Mouse (Mus musculus): ENCODE measurements around the gene Glrb.

Gene Glrb

DNA sequence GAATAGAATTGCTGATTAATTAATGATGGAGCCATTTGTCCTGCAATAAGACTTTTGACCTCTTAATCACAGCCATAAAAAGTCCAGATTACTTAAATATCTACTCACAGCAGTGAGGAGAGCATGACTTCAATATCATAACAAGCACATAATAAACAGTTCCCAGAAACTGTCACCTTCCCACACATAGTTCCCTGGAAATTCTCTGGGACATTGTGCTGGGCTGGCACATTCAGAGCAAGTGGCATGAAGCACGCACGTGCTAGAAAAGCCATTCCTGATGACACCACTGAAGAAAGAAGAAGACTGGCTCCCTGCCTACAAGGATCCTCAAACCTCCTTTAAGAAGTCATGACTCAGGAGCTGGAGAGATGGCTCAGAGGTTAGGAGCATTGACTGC, 67.8 kb downstream of the Glrb start:
- in situ Hi-C loops (cut with MboI; ENCODE audit: low pct_unique_long_range_greater_than_20kb in 1 of 2, low sequenced_read_pairs in 2 of 2, unreplicated experiment in 1 of 2), result no loop called here

DNA sequence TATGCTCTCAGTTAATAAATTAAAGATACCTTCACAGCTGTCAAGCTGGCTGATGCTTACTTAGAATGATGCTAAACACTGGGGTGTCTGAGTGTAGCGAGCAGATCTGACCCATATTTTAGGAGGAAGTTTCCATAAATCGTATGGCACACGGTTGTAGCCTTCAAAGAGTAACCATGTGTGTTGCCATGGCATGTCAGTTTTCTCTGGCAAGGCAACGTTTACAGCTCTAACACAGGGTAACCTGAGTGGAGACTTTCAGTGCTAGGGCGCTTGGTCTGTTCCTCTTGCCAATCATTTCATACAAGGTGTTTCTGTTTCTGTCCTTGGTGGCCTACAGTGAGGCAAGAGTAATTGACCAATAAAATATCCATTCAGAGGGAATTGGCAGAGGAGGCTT, 73.6 kb downstream of the Glrb start:
- in situ Hi-C loops (cut with MboI; ENCODE audit: low pct_unique_long_range_greater_than_20kb in 1 of 2, low sequenced_read_pairs in 2 of 2, unreplicated experiment in 1 of 2), result no loop called here

DNA sequence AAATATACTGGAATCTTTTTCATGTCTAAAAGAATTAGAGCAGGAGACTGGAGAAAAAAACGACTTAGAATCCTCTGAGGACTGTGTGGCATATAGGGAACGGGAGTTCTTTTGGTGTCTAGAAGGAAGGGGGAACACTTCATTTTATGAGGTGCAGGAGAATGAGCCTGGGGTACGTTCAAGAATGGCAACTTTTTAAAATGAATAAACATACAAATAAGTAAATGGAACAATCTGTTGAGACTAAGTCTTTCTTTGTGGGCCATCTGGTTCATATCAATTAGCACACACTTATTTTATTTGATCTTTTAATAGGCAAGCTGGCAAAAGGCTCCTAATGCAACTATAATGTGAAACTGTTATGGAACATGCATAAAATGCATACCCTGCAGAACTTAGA, 75.9 kb downstream of the Glrb start:
- in situ Hi-C loops (cut with MboI; ENCODE audit: low pct_unique_long_range_greater_than_20kb in 1 of 2, low sequenced_read_pairs in 2 of 2, unreplicated experiment in 1 of 2), result no loop called here

DNA sequence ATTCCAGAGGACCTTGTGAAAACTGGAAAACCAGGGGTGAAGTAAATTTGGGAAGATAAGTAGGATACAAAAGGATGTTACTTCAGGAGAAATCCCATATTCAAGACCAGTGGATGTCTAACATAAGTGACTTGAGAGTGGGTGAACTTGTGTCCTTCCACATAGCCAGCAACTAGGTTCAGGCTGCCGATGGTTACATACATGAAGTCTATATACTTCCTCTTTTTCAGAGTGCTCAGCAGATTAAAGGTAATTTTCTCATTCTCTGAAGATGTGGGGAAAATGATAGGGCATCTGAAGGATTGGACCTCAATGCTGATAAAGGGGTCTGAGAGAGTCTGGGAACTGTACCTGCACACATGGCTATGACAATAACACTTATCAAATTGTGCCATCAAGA, 89.5 kb downstream of the Glrb start:
- in situ Hi-C loops (cut with MboI; ENCODE audit: low pct_unique_long_range_greater_than_20kb in 1 of 2, low sequenced_read_pairs in 2 of 2, unreplicated experiment in 1 of 2), result no loop called here

DNA sequence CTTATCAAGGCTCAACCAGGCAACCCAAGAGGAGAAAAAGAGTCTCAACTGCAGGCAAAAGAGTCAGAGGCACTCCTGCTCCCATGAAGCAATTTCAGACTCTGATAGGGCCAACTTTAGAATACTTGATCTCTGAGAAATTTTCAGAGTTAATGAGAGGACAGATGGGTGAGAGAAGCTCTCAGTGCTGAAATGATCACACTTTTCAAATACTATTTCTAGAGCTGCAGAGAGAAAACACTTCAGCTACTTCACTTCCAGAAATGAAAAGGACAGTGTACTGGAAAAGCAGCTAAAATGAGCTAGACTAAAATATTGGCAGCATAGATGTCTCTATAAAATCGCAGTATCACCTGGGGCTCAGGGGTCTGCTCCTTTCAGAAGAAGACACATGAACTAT, 94.8 kb downstream of the Glrb start:
- in situ Hi-C loops (cut with MboI; ENCODE audit: low pct_unique_long_range_greater_than_20kb in 1 of 2, low sequenced_read_pairs in 2 of 2, unreplicated experiment in 1 of 2), result no loop called here

DNA sequence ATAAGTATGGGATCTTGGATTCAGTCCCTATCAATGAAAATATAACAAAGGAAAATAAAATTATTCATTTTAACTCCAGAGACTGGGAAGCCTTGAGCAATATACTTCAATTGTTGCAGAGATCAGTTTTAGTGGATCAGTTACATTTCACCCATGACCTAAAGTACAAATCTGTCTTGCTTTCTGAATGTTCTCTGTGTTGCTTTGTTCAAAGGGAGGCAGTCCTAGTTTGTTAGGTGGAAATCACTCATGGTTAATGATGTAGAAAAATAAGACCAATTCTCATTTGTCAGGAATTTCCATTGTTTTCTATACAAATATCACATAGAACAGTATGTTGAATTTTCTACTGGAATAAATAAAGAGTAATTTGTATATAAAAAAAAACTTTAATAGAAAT, 99.7 kb downstream of the Glrb start:
- in situ Hi-C loops (cut with MboI; ENCODE audit: low pct_unique_long_range_greater_than_20kb in 1 of 2, low sequenced_read_pairs in 2 of 2, unreplicated experiment in 1 of 2), result no loop called here

DNA sequence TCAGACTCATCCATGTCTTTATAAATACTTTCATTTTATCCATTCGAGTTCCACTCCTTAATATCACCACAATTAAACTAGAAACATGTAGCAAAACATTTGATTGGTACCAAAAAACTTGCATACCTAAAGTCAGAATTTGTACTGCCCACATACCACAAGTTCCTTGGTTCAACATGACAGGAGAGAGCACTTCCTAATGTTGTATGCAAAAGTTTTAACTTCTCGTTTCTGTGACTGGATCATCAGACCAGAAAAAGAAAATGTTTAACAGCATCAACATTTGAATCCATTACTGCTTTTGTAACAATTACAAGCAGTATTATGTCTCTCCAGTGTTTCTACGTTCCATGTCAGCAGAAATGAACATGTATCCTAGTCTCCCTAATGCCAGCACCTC, 101.2 kb downstream of the Glrb start:
- in situ Hi-C loops (cut with MboI; ENCODE audit: low pct_unique_long_range_greater_than_20kb in 1 of 2, low sequenced_read_pairs in 2 of 2, unreplicated experiment in 1 of 2), result no loop called here

DNA sequence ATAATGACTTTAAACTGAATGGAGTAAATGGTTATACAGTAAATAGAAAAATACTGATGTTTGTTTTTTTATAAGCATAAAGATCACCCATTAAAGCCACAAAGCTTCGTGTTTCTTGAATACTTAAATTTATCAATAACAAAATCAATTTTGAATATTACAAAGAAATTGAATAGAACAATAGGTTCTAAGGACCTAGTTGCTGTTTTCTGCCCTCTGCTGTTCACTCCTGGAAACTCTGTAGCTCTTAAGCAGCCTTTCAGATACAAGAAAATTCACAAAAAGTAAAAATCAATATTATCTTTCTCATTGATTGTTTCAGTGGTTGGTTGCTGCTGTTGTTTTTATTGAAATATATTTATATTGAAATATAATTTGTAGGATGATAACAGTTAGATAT, 108.1 kb downstream of the Glrb start:
- in situ Hi-C loops (cut with MboI; ENCODE audit: low pct_unique_long_range_greater_than_20kb in 1 of 2, low sequenced_read_pairs in 2 of 2, unreplicated experiment in 1 of 2), result no loop called here

DNA sequence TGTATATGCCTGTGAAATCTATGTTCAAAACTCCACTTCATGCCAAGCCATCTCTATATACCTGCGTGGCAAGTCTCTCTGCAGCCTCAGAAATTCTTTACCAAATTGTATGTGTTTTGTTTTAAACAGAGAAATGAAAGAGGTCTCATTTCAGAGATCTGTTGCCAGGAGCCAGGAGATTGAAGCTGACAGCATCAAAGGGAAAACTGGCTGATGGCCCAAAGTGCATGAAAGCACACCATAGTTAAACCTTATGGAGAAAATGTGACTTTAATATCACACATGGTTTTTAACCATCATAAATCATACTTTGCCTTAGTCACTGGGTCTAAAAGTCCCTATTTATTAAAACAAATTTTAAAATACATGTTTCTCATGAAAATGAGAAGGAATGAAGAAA, 109.6 kb downstream of the Glrb start:
- in situ Hi-C loops (cut with MboI; ENCODE audit: low pct_unique_long_range_greater_than_20kb in 1 of 2, low sequenced_read_pairs in 2 of 2, unreplicated experiment in 1 of 2), result no loop called here

DNA sequence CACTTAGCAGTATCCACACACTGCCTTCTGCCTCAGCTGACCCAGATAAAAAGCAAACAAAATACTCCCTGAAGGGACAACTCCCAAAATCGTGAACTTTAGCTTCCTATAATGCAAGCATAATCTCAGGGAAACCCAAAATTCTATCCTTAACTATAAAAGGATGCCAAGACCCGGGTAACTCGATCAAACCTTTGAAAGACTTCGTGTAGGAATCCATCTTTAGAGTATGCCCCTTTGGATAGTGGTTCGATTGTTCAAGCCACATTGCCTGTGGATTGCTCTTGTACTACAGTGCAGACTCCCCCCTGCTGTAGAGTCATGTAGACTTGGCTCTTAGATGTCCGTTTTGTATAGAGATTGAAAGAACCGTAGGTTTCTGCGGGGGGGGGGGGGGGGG, 110.2 kb downstream of the Glrb start:
- in situ Hi-C loops (cut with MboI; ENCODE audit: low pct_unique_long_range_greater_than_20kb in 1 of 2, low sequenced_read_pairs in 2 of 2, unreplicated experiment in 1 of 2), result no loop called here

DNA sequence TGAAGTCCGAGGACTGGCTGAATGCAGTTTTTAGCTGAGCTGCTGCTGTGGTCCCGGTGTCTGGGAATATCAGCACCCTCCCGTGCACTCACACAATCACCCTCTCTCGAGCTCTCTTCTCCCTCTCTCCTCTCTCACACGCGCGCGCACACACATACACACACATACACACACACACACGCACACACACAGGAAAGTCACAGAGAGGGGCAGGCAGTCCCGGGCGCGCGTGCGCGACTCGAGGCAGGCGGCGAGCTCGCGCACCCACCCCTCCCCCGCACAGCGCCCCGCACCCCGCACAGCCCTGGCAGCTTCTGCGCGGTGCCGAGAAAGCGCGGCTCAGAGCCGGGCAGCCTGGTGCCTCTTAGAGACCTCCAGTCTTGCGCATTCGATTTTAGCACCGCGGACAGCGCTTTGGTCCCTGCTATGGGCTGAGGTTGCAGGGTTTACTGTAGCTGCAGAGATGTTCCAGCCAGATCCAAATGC, 110.8 kb downstream of the Glrb start, which contains the start of gene Gria2:
Gene Gria2 (minus strand): TSS at position 240 of the 486 bp plus-strand sequence.
- in situ Hi-C loops (cut with MboI; ENCODE audit: low pct_unique_long_range_greater_than_20kb in 1 of 2, low sequenced_read_pairs in 2 of 2, unreplicated experiment in 1 of 2), result no loop called here

DNA sequence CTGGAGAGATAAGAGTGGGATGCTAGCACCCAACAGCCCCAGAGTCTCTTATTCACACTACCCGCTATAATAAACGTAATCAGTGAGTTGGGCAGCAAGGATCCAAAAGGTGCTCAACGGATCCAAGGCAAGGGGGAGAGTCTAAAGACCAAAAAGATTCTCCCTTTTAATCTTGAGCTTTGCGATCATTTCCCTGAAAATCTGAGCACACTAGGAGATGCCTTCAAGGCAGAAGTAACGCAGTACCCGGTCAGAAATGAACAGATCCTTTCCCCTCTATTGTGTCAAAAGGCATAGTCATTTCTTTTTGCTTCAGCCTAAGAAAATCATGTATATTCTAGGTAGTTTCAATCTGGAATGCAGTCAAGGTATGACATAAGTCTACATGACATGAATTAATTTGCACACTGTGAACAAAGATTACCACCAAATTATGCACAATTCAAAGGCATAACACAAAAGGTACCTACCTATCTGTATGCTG, 111.6 kb downstream of the Glrb start:
- in situ Hi-C loops (cut with MboI; ENCODE audit: low pct_unique_long_range_greater_than_20kb in 1 of 2, low sequenced_read_pairs in 2 of 2, unreplicated experiment in 1 of 2), result no loop called here

DNA sequence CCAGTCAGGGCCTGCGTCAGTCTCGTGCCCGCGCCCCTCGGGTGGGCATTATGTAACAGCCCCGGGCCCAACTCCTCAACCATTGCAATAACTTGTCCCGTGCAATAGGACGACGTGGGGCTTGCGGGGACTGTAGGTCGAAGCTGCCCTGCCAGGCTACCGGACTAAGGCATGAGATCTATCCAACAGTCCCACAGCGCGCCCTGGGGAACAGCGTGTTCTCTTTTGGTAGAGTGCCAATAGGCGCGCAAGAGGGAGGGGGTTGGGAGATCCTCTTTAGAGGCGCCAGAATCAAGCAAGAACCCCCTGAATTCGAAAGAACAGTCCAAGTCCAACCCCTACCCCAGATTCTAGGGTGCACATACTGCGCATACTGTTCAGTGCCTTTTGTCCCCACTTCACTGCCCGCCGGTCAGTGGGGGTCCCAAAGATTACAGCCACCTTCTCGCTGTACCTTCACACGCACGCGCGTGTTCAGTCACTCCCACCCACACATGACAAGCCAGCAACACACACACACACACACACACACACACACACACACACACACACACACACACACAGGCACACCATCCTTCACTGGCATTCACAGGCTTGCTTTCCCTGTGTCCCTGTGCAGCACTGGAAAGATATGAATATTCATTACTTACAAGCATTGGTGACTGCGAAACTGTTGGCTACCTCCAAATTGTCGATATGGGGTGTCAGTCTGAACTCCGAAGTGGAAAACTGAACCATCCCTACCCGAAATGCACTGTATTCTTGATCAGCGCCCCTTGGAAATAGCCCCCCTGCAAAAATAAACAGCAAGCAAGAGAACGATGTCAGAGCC, 112.2 kb downstream of the Glrb start:
- in situ Hi-C loops (cut with MboI; ENCODE audit: low pct_unique_long_range_greater_than_20kb in 1 of 2, low sequenced_read_pairs in 2 of 2, unreplicated experiment in 1 of 2), result no loop called here

DNA sequence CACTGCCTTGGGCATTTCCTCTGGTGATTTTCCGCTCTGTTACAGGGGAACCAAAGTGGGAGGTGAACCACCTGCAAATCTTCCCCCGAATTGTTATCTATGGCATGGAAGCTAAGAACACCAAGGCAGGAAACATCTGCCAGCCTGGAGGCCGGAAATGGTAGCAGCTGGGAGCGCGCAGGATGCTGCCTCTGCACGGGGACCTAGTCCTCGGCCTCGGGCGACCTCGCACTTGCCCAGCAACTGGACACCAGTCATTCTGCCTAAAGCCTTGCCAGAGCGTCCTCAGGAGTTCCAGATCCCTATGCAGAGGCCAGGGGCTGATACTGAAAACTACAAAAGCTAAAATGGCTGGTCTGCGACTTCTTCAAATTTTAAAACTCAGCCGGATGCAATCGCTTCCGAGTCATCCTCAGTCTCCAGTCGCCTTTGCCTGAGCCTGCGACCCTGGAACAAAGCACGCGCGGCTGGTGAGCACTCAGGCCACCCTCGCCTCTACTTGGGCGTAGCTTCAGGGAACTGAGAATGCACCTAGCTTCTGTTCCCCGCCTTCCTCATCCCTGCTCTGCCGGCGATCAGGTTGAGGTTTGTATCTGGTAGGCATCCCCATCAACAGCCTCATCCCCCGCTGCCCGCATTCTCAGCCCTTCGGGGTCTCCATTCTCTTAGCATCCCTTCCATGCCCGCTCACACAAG, 113.0 kb downstream of the Glrb start:
- in situ Hi-C loops (cut with MboI; ENCODE audit: low pct_unique_long_range_greater_than_20kb in 1 of 2, low sequenced_read_pairs in 2 of 2, unreplicated experiment in 1 of 2), result no loop called here

DNA sequence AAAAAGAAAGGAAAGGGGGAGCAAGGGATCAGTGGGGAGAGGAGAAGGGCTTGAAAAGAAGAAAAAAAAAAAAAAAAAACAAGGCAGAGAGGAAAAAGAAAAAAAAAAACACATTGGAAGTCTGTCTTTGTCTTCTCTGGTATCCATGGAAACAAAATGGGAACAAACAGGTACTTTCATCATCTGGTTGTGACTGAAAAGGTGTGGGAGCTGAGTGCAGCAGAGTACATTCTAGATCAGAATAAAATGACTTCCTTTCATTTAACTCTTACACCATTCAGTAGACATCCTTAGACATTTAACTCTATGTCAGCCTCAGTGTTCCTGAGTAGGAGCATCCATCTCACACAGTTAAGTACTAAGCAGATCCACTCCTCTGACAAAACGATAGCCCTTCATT, 115.5 kb downstream of the Glrb start:
- in situ Hi-C loops (cut with MboI; ENCODE audit: low pct_unique_long_range_greater_than_20kb in 1 of 2, low sequenced_read_pairs in 2 of 2, unreplicated experiment in 1 of 2), result no loop called here

DNA sequence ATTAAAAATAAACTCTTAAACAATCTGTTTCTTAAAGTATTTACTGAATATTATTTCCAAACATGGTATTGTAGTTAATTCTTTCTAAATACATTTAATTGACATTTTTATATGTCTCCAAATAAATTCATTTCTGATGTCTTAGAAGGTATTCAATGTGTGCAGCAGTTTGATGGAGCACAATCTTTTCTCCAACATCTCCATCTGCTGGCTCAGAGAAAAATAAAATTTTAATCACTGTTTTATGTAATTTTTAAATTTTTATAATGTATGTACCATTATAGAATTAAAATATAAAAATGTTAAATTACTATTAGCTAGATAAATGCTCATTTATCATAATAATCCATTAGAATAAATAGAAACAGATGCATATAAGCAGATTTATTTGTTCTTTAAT, 116.7 kb downstream of the Glrb start:
- in situ Hi-C loops (cut with MboI; ENCODE audit: low pct_unique_long_range_greater_than_20kb in 1 of 2, low sequenced_read_pairs in 2 of 2, unreplicated experiment in 1 of 2), result no loop called here

DNA sequence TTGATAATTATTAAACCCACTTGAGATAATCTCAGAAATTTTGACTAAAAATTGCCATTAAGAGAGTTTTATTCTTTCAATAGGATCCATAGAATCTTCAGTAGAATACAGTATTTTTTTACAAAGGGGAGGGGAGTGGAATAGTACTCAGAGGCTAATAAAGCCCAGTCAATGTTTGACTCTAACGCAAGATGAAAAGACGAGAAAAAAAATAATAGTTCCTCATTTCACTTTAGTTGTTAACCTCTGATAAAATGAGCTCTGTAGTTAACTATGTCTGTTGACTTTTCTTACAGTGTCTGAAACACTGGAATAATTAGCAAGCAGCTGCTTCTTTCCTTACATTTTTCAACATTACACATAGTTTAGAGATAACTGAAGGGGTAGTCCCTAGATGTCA, 118.2 kb downstream of the Glrb start:
- in situ Hi-C loops (cut with MboI; ENCODE audit: low pct_unique_long_range_greater_than_20kb in 1 of 2, low sequenced_read_pairs in 2 of 2, unreplicated experiment in 1 of 2), result no loop called here
